Mouse (Mus musculus) kidney, adult 9 months (tissue): ENCODE results near the gene Batf3.
A peak's percentile ranks its signal among the peaks of the same experiment; 100 is the strongest.

Experiments
- DNase-seq: peaks from one replicate; pipeline ENCODE4 v3.0.0; 2022

Batf3 gene

DNA sequence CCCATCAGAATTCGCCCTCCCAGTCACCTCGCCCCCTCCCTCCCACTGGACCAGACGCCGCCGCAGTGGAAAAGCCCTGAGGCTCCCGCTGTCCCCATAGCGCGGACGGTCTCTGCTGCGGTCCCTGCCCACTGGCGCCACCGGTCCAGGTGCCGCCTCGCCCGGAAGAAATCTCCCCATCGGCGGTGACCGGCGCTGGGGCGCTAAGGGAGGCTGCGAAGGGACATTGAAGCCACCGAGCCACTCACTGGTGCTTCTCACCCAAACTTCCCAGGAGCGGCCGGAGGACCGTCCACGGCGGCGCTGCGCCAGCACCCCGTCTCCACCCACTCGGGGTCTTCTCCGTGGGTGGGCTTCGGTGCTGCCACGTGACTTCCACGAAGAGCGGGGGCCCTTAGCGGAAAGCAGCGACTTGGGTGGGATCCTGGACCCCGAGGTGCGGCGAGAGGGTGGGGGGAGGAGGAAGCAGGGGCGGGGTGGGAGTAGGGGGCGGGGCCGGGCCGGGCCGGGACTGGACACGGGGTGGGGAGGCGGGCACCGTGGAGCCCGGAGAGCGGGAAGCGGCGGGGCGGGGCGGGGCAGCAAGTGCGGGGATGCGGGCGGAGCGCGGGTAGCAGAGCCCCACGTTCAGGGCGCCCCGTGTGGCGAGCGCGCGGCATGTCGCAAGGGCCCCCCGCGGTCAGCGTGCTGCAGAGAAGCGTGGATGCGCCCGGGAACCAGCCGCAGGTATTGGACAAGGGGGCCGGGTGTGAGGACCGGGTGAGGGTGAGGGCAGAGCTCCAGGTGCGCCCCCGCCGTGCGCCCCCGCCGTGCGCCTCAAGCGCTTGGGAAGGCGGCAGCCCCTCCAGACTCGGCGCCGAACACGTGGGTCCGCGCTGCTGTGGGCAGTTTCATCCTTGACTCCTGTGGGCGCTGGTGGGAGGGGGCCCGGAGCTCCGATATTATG is at the start of gene Batf3:
Gene Batf3, plus strand, starts transcription at position 46 of the 946 bp plus-strand sequence.
- DNase-seq, result peak; percentile 17

DNA sequence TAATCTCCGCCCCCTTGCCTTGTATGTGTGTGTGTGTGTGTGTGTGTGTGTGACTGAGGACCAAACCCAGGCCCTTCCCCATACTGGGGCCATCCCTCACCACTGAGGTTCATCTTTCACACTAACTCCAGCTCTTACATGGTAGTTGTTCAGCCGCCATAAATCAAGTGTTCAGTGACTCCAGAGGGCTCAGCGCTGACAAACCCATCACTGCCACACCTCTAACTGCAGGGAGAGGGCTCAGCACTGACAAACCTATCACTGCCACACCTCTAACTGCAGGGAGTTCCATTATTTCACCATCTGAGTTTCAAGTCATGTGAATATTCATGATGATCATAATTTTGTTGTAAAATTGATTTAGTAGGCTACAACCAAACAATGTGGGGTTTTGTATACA is 44.1 kb upstream of the Batf3 start:
- no peak for DNase-seq

DNA sequence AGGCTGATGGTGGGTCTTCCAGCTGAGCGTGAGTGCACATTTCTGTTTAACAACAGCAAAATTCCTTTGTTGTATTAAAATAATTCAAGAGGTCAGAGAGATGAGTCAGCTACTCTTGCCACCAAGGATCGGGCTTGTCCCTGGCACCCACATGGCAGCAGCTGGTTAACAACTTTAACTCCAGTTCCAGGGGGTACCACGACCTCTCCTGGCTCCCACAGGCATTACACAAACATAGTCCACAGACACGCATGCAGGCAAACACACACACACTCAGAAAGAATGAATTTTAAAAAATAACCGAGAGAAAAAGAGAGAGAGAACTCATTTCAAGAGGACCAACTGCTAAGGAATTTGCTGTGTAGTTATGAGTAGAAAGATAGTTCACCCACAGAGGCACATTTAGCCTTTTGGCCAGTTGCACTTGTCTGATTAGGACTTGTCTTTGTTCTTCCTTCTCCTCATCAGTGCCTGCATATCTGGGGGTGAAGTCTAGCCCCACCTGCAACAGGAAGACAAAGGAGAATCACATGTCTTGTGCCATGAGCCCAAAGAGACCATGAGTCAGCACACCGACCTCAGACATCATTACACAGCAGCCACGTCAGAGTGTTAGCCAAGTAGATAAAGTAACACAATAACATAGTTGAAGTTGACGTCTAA is 42.6 kb upstream of the Batf3 start:
- no peak for DNase-seq

DNA sequence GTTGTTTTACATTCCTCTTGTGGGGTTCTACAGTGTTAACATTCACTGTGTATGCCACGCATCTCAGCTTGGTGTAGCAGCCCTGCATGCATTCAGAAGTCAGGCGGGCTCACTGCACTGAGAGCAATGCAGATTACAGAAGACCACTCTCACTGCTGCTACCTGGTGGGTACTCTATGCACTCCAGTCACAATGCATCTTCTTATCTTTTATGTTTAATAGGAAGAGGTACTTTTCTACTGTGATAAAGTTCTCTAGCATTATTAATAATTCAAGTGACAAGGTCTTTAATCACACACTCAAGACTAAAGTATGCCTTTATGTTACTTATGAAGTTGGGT is 42.1 kb upstream of the Batf3 start:
- DNase-seq, result no peak

DNA sequence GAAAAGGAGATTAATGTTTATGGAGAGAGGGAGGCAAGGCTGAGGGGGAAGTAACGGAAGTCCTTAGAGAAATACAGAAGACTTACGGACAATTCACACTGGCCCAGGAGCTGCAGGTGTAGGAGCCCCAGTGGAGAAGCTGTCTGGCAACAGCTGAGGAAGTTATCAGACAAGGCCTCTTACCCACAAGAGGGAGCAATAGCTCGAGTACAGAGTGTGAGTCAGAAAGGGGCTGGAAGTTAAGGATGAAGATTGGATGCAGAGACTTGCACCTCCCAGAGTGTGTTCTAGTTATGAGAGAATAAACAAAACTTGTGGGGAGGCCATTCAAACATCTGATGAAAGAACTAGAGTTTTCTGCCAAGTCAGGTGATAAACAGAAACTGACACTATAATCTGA is 40.2 kb upstream of the Batf3 start:
- no peak for DNase-seq

DNA sequence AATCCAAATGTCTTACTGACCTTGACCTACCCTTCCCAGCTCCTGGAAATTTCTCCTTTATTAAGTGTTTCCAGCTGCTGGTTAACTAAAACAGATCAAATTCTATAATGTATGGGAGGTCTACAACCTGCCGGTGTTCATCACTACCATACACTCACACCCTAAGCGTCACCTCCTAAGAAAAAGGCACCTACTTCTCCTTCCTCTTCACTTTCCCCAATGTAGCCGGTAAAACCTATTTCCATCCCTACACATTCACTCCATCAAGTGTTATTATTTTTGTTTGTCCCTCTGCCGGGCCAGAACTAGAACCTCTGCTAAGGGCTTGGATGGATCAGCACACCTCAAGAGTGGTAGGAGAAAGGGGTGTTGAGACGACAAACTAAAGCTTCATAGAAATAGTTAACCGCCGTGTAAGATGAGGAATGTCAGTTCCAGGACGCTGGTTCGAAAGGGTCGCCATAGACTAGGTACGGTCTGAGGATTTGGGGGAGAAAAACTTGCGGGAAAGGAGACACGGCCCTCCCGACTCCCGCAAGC is 35.3 kb upstream of the Batf3 start:
- DNase-seq, result no peak

DNA sequence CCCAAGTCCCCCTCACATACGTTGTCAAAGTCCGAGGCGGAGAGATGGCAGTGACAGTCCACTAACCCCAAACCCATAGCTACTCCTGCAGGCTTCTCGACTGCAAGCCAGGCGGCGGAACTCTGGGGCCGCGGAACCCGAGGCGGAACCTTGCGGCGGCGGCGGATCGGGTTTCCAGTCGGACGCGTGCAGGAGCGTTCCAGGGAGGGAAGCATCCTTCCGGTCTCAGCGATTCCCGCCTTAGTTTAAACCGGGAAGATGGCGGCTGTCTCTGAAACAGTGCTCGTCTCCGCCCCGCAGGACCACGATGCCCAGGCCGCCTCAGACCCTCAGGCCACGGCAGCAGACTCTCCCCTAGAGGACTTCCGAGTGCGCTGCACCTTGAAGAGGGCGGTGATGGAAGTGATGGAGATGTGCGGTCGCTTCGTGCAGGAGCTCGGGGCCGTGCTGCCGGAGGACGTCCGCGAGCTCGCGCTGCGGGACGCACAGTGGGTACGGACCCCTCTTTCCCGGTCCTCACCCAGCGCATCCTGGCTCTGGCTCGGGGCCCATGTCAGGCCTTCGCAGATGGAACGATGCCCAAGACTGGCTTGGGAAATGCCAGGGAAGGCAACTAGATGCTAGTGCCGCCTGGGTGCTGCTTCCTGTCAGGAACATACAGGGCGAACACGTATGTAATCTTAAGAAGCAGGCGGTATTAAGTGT is 34.7 kb upstream of the Batf3 start, which contains the start of the genes Tatdn3 and Nsl1:
Gene Tatdn3, minus strand, starts transcription at position 152 of the 705 bp plus-strand sequence.
Gene Nsl1, plus strand, starts transcription at position 232 of the 705 bp plus-strand sequence.
- peak; percentile 88 for DNase-seq

DNA sequence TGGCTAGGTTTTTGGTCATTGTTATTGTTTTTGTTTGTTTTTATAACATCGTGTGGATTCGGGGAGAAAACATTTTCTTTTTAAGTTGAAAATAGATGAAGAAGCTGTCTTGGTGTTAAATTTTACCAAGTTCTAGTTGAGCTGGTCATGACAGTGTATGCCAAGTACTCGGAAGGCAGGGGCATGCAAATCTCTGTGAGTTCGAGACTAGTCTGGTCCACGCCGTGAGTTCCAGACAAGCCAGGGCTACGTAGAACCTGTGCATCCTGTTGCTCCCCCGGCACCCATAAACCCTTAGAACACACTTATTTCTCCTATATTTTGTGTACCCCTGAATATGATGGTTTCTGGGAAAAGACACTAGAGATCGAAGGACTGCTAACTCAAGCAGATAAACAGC is 33.9 kb upstream of the Batf3 start:
- DNase-seq, result no peak

DNA sequence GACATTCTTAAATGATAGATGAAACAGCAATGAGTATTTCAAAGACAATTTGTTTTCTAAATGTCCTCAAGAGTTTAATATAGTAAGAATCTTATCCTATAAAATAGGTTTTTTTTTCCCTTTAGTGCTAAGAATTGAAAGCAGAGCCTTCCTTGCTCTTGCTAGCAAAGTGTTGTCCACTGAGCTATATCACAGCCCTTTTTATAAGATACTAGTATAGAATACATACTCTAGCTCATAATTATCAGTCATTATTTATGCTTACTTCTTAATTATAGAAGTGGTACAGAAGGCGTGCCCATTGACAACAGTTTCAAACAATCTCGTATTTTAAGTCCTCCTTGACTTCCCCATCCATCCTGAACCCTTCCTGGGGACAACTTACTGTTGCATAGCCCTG is 33.1 kb upstream of the Batf3 start:
- DNase-seq, result no peak

DNA sequence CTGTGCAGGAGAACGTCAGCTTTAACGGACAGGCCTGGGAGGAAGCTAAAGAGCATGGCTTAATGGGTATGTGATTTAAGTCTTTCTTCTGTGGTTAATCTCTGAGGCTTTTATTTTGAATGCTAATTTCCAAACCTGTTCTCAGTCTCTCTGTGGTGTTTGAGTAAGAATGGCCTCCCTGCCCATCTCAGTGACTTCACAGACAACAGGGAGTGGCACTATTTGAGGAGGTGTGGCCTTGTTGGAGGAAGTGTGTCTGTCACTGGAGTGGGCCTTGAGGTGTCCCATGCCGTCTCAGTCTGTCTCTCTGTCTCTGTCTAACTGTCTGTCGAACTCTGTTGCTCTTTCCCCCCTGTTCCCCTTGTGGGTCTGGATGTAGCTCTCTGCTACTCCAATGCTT is 32.5 kb upstream of the Batf3 start:
- no peak for DNase-seq

DNA sequence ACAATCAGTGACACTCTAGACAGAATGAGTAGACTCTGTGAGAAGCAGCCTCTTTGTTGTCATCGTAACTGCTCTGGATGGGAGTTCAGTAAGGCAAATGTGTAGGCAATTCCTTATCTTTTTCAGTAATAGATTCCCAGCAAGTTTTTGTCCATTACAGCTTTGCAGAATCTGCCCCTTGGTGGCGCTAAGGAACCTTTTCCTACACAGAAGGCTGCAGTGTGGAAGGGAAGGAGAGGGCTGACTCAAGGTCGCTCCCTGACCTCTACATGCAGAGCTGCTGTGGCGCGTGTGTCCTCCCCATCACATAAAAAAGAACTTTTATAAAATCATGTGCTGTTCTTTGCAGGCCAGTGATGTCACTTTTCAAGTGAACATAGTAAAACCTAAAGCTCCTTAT is 29.3 kb upstream of the Batf3 start:
- no peak for DNase-seq

DNA sequence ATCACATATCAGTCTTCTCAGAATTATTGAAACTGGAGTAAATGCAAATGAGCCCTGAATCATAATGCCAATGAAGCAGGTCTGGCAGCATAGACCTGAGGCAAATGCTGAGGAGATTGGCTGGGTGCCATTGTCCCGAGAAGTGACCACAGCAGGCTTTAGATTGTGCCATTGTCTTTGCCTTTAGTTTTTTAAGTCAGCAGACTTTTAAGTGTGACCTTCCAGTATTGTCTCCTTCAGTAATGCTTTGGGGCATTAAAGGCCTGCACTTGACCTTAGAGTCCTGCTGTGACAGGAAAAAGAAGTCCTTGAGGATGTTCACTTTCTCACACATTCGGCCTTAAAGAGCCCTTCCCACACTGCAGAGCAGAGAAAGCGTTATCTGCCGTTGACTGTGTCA is 27.4 kb upstream of the Batf3 start:
- no peak for DNase-seq

DNA sequence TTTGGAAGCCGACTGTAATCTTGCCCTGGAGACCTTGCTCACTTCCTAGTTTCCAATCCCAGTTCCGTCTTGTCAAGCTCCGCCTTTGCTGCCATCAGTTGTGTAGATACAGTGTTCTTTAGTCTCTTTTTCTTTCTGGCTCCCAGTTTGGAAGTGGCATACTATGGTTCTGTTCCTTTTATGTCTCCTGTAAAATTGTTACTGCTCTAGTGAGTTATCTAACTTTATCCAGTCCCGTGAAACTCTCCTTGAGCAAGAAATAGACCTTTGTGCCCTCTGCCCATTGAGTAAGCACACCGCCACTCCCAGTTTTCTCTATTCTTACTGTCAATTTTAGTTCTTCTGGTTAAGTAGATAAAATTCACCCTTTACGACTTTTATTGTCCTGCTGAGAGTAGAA is 26.0 kb upstream of the Batf3 start:
- DNase-seq, result peak; percentile 29

DNA sequence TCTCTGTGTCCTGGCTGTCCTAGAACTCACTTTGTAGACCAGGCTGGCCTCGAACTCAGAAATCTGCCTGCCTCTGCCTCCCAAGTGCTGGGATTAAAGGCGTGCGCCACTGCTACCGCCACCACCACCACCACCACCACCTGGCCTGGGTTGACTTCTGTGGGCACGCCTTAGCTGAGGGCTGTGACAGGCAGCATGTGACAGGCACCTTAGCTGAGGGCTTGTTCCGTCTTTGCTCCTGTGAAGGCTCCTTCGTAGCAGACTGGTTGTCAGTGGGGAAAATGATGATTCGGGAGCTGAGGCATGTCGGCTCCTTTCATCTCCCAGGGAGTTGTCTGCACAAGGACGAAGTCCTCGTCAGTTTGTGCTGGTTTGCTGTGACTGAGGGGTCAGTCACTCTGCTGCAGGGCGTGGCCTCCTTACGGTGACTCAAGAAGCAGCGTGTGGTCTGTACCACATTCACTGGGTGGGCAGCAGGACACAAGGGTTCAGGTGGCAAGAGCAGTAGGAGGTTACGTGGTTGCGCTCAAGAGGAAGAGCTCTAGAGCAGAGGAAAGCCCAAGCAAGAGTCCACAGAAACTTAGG is 25.2 kb upstream of the Batf3 start:
- DNase-seq, result peak; percentile 38

DNA sequence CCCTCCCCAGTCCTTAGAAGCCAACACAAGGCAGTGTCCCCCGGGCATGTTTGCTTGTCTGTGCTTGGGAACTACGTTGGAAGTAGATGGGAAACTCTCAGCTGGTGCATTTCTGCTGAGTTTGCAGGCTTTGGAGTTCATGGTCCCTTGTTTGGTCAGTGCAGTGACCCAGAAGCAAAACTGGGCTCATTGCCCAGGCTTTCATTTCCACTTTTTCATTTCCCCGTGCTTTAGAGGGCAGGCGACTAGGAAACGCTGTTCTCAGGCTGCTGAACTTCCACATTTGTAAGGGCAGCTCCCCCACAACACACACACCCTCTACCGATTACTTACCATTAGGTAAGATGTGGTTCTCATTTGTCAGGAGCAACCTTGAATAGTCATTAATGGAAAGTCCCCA is 24.6 kb upstream of the Batf3 start:
- DNase-seq, result peak; percentile 94

DNA sequence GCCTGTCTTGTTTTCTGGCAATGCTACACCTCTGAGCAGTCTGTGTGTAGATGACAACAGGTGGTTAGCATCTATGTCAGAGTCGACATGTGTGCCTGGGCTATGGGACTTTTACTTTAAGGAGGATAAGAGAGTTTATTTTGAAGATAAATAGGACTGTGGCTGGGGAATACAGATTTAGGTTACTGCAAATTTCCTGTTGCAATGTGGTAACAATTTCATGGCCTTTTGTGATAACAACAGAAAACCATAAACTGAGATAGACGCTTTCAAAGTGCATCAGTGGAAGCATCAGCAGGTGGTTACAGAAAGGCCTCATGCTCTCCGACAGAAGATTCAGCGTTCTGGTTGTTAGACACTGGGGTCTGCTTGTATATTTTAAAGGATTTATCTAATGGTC is 24.2 kb upstream of the Batf3 start:
- DNase-seq, result no peak

DNA sequence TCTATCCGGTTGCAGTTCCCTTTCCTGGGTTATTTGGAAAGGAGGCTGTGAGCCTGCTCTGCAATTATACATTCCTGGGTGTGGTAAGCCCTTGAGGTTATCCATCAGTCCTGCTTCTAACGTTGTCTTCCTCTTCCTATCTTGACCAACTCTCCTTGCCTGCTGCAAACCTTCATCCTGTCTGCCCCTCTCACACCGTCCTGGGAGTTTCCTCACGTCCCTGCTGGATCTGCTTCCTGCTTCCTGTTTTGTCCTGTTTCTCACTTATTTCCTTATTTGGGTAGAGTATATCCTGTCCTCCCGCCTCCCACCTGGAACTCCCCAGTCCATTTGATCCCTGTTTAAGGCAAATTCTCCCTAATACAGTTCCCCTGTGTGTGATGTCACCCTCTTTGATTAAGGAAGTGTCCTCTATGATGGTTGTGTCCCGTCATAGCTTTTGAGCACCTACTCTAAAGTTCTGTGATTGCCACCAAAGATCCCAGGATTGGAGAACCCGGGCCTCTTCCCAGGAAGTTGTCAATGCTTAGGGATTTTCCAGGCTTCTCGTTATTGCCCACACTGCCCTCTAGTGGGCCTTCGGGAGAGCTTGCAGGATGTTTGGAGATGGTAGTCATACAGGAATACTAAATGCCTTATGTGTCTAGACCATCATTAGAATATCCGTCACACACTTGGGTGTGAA is 22.3 kb upstream of the Batf3 start:
- DNase-seq, result peak; percentile 76

DNA sequence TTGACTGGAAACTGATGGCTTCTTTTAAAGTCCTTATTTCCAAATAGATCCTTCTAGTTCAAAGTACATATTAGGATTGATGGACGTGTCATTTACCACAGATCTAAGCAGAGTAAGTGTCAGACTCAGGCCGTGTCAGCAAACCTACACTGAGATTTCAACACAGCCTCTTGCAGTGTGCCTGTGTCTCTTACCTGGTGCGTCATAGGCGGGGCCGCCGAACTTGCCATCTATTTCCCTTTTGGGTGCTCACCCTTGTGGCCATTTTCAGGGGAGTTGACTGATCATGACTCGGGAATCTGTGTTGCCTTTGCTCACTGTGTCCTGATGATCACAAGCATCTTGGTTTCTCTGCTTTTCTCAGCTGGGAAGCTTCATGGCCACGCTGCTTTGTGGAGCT is 14.4 kb upstream of the Batf3 start:
- DNase-seq, result no peak

DNA sequence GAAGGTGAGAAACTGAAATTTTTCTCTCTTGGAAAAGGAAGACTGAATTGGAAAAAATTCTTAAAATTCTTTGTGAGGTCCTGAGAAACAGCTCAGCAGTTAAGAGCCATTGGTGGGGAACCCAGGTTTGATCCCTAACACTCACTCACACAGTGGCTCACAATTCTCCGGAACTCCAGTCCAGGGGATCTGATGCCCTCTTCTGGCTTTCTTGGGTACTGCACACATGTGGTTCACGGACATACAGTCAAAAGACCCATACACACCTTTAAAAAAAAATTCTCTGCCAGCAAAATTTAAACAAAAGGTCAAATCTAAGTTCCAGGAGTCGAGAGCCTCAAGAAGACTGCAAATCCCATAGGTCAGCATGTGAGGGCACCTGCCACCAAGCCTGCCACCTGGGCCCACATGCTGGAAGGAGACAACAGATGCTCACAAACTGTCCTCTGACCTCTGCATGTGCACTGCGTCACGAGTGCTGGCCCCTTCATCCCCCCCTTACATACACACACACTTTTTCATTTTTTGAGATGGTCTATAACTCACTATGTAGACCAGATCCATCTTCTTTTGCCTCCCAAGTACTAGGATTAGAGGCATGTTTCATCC is 12.6 kb upstream of the Batf3 start:
- DNase-seq, result peak; percentile 70

DNA sequence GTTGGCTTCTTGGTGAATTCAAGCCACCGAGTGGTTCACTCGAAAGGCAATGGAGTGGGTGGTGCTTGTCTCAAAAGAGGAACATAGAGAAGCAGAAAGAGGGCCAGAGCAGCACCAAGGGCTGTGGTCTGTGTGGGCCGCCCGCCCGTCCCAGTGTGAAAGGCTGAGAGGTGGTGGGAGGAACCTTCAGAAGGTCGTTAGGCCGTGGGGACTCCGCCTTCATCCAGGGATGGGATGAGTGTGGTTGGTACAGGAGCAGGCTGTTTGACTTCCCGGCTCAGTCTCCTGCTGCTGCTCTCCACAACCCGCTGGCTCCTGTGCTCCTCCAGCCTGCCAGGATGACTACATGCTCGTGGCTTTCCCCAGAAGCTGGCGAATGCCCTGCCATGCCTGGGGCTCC is 12.1 kb upstream of the Batf3 start:
- DNase-seq, result no peak

DNA sequence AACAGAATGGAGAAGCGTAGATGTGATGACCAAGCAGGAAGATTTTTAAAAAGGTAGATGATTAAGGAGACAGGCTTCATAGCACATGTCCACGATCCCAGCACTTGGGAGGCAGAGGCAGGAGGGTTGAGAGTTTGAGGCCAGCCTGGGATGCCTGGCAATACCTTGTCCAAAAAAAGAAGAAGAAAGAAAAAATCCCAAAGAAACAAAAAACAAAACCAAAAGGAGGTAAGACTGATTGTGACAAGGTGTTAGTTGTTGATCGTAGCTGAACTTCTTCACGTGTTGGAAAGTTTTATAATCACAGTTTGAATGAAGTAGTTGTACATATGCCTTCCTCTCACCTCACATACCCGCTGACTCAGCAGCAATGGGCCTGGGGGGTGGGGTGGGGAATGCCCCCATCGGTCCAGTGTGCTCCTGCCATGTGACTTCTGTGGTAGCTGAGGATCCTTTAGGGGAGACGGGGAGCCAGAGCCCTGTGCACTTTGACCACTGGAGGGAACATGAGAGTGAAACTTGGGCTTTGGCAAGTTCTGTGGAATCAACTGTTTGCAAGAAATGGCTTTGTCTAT is 11.3 kb upstream of the Batf3 start:
- no peak for DNase-seq

DNA sequence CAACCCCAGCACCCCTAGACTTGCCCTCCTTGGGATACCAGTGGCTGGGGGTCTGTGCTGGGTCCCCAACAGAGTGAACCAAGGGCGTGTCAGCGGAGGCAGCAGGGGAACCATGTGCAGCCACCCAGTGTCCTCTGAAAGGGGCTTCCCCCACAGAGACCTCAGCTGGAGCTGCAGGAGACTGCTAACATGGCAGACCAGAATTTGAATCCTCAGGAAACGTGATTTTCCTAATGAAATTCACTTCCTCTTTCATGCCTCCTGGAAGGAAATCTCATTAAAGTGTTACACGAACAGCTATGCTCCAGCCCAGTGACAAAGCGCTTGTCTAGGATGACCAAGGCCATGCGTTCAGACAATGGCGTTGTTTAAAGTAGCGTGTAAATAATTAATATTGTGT is 10.7 kb upstream of the Batf3 start:
- no peak for DNase-seq
